ENCODE assay signal across 17 mouse cellular contexts in genomic region chr1:180162986-180163385, GRCm38 (mm10).
"Had no signal": no experiment of that assay in that cellular context is flagged by ENCODE, and none has a peak within 500 bp of the region (broad histone marks: within the 10 kb centered on the region; RNA-seq: fewer than 3 reads in every experiment).

No protein-coding gene starts in this region.

- H3K4me1 ChIP-seq: midbrain, embryonic 15.5 days; neural tube, embryonic 13.5 days; neural tube, embryonic 15.5 days had no signal

- H3K4me3 ChIP-seq: megakaryocyte, embryonic 14.5 days; midbrain, embryonic 15.5 days; neural tube, embryonic 13.5 days; neural tube, embryonic 15.5 days had no signal

- H3K4me2 ChIP-seq: lung, embryonic 14.5 days; midbrain, embryonic 15.5 days; neural tube, embryonic 13.5 days; neural tube, embryonic 15.5 days had no signal

- H3K9me3 ChIP-seq: megakaryocyte, embryonic 14.5 days; midbrain, embryonic 15.5 days; neural tube, embryonic 13.5 days; neural tube, embryonic 15.5 days had no signal

- ATAC-seq: midbrain, embryonic 15.5 days had no signal

- H3K9ac ChIP-seq: liver, embryonic 14.5 days; lung, embryonic 14.5 days; midbrain, embryonic 15.5 days; neural tube, embryonic 13.5 days; neural tube, embryonic 15.5 days had no signal

- DNase-seq: lung, adult 18-20 months; lung, embryonic 14.5 days; lung, postnatal 10 days; retina, postnatal 1 day; right cerebral cortex, adult 18-20 months; right cerebral cortex, postnatal 25 days; right cerebral cortex, postnatal 4 days; spleen, adult 18-20 months; thymus, adult 18-20 months; thymus, postnatal 14 days; thymus, postnatal 36 days had no signal

- H3K27me3 ChIP-seq: megakaryocyte, embryonic 14.5 days; midbrain, embryonic 15.5 days; neural tube, embryonic 13.5 days; neural tube, embryonic 15.5 days had no signal

- H3K27ac ChIP-seq: liver, embryonic 14.5 days; macrophage; midbrain, embryonic 15.5 days; neural tube, embryonic 13.5 days; neural tube, embryonic 15.5 days had no signal
